Mouse (Mus musculus) lung, adult 2 months (tissue): ENCODE measurements around the gene Eps15l1.

Experiments
- CTCF ChIP-seq: fragments of 200-500 bp; IDR thresholded peaks from 2 replicates; pipeline ENCODE4 v1.5.1; 2011; ENCODE audit warnings: mild to moderate bottlenecking, low read length, control low read depth; ENCODE audit not compliant: insufficient read depth
- POLR2A ChIP-seq: fragments of 200-500 bp; IDR thresholded peaks from 2 replicates; pipeline ENCODE4 v1.6.1; 2011; ENCODE audit warnings: low read depth, mild to moderate bottlenecking, control low read depth, low read length, borderline replicate concordance; ENCODE audit errors: extremely low read depth

- no peak for TF ChIP-seq CTCF
- no peak for TF ChIP-seq POLR2A
Observed at GRCm38 (mm10) chr8:72434952-72435351, 13.7 kb upstream of the Eps15l1 start.
